Mouse (Mus musculus) G1E-ER4 (cell line): ENCODE data around the gene Rspo4. TPM values are rescaled to one million over a fixed set of nuclear protein-coding genes. Genes with fewer than 3 reads are reported as not detected.

ENCODE experiments used
- GATA1 ChIP-seq: IDR thresholded peaks from one replicate; pipeline ENCODE4 v1.8.0; 2012; ENCODE audit warnings: low read length, inconsistent platforms
- polyA plus RNA-seq: library from polyadenylated mRNA; stranded (reverse); fragments of >175 nt; gene quantifications from 2 replicates; pipeline ENCODE4 v1.2.3, GENCODE M21; 2012

Gene Rspo4
- polyA plus RNA-seq = not detected in 2 replicates

DNA sequence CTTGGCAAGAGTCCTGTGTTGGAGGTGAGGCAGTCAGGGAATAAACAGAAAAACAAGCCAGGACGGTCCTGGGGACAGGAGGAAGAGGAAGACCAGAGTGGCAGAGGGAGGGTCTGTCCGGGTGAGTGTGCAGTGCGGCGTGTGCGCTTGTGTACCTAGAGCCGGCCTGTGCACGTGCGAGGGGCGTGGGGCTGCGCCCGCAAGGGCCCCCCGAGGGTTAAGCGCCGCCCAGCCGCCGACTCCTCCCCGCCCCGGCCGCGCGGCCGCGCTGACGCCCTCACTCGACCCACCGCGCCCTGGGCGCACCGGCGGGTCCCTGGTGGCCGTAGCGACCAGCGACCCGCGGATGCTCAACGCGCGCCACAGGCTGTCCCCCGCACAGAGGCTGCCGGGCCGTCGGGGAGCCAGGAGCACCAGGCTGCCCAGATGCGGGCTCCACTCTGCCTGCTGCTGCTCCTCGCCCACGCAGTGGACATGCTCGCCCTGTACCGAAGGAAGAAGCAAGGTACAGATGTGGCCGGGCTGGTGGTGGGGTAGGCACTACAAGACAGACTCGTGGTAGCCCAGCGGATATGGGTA is at the start of gene Rspo4:
Rspo4 (plus strand) TSS at position 280 of the 579 bp plus-strand sequence.
- TF ChIP-seq GATA1 = no peak

- TF ChIP-seq GATA1 = no peak
Measured at GRCm38 (mm10) chr2:151815586-151815985, 27.1 kb upstream of the Rspo4 start.

DNA sequence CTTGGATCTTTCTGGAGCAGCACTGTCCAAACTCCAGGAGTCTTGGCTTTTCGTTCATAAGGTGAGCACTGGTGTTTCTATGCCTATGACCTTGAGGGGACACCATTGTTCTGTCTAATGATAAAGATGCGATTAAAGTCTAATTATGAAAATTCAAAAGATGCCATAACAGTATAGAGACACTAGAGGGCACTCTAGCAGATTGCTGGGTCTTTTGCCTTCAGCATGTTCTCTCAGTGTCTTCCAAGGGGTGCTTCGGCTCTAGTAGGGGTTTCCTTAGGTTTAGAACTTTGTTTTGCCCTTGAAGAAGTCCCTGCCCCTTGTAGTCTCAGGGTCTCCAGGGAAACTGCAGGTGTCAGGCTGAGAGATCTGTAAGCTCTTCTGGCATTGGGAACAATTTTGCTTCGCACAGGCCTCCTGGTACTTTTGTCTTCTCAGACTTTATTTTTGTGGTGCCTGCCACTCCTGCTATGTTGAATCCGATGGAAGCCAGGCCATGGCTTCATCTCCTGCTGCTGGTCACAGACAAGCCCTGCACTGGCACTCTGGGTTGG is 19.6 kb downstream of the Rspo4 start:
- TF ChIP-seq GATA1 = no peak

DNA sequence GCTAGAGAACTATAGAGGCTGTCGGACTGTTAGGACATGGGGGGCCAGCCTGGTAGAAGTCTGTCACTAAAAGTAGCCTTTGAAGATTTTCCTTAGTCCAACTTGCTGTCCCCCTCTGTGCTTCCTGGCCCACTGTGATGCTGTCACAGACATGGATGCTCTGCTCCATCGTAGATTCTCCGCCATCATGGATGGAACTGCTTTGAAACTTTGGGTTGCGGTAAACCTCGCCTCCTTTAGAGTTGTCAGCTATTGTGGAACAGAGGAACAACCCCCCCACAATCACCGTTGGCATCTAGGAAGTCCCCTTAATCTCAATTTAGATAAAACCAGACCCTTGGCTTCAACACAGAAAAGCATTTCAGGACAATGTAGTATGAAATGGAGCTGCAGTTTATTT is 22.2 kb downstream of the Rspo4 start:
- TF ChIP-seq GATA1 = no peak

DNA sequence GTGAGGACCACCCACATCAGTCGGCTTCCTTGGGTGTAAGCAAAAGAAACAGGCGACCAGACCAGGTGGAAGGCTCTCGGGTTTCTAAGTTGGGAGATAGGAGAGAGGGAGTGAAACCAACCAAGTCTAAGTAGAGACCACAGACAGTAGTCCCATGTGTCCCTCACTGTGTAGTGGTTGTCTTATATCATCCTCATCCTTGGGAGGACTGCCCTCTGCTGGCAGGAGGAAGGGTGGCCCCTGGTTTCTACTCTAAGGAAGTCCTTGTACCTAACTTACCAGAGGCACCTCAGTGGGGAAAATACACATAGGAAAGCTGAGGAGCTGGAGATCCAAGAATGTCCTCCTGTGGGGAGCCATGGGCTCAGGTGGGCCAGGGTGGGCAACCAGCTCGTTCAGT is 23.8 kb downstream of the Rspo4 start:
- TF ChIP-seq GATA1 = no peak

GRCm38 (mm10) chr2:151868196-151868595 is 25.5 kb downstream of the Rspo4 start:
- TF ChIP-seq GATA1 = no peak

GRCm38 (mm10) chr2:151874551-151874950 is 31.8 kb downstream of the Rspo4 start:
- no peak for TF ChIP-seq GATA1

DNA sequence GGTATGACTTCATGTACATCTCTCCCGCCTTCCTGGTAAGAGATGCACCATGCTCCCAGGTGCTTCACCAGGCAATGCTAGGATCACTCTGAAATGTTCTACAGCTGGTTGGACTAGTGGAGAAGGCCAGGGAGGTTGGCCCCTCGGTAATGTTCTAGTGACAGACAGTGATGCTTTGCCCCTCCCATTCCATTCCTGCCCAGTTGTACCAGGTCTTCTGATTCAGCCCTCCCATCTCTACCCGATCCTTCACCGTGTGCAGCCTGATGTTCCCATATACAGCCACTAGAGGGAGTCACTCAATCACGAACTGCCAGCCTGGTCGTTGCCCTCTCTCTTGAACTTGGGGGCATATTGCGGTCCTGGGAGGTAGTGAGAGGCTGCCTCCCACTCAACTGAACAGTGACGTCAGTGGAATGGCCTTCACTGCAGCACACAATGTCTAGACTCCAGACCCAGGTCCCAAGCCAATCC is 33.3 kb downstream of the Rspo4 start:
- TF ChIP-seq GATA1 = no peak

DNA sequence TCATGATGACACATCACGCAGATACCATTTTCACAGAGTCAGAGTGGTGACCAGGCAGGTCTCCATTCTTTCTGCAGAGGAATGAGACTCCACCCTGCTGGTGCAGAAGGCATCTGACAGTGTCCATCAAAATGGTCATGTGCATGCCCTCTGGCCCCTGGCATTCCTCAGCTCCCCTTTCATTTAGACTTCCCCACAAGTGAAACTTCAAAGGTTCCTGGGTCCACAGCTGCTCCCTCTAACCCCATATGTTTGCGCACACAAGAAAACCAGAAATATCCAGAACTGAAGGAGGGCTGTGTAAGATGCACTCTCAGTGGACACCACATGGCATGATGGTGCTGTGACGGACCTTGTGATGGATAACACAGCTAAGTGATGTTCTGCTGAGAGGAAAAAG is 35.9 kb downstream of the Rspo4 start:
- no peak for TF ChIP-seq GATA1

DNA sequence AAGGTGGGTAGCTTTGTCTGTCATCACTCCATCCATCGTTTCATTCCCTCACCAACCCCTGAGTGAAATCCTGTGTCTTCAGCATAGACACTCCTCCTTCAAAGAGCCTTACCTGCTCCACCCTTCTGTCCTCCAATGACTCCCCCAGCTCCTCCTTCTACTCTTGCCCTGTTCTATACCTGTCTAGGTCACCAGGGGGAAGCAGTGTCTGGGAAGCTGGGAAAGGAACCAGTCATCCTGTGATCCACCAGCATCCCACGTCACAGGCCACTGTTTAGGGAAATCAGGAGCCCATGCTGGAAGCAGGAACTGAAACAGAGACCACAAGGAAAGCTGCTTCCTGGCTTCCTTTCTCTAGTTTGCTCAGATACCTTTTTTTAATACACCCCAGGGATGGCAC is 37.0 kb downstream of the Rspo4 start:
- TF ChIP-seq GATA1 = no peak

DNA sequence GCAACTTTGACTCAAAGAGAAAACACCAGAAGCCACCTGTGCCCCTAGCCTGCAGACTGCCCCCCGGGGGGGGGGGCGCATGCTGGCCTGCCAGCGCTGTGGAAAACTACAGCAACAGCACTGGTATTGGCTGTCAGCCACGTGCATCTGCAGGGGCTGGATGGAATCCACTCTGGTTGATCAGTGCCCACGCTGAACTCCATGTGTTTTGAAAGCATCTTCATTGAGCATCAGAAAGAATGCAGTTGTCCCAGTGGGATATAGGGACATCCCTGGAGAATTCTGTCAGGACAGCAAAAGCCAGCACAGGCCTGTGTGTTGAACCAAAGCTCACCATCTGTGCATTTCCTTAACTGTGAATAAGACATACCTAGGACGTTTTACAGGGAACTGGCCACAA is 48.3 kb downstream of the Rspo4 start:
- TF ChIP-seq GATA1 = no peak

DNA sequence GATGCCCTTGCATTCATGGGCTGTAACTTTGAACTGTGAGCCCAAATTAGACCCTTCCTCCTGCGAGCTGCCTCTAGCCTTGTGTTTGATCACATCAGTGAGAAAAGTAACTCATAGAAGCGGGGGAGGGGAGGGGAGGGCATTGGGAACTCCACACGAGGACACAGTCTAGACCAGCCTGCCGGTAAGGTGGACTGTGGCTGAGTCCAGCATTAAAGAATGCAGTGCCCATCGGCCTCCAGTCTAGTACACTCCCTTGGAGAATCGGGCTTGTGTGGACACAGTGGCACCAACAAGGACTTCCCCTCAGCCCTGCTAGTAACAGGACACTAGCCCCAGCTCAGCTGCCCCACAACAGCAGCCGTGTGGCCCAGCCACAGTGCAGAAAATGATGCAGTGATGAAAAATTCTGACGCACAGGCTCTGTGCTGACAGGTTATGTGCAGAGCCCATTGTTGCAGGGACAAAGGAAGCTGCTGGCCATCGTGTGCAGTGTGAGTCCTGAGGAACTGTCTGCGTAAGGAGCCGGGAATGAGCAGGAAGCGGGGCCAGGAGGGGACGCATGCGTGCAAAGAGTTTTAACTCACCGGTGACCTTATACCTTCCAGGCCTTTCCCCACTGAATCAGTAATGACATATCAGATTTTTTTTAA is 50.5 kb downstream of the Rspo4 start:
- TF ChIP-seq GATA1 = no peak

- no peak for TF ChIP-seq GATA1
Measured at GRCm38 (mm10) chr2:151894209-151894980, 51.7 kb downstream of the Rspo4 start.

DNA sequence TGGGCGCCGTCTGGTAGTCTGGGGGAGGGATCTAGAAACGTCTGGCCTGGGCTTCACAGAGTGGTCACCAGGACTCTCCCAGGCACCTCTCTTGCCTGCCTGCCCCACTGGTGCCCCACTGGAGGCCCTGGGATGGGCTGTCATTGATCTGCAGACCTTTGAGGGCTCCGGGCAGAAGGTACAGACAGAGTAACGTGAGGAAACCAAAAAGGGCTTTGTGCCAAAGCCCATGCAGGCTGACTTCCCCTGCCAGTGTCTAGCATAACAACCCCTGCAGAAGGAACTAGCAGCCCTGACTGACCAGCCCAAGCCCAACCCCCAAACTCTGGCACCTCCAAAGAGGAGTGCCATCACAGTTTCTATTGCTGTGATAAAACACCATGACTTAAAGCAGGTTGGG is 53.2 kb downstream of the Rspo4 start:
- no peak for TF ChIP-seq GATA1

- TF ChIP-seq GATA1 = no peak
Measured at GRCm38 (mm10) chr2:151898106-151898505, 55.4 kb downstream of the Rspo4 start.

- no peak for TF ChIP-seq GATA1
Measured at GRCm38 (mm10) chr2:151900845-151901244, 58.1 kb downstream of the Rspo4 start.
